Mouse (Mus musculus) fat pad, adult 2 months (tissue): Measurements from ENCODE around the gene Olfr693.
"Not testable (repeated sequence)": the region's sequence is repeated elsewhere in the genome, so short reads cannot be mapped to it uniquely, and the experiment has no call there.

Experiments
- DNase-seq: peaks from one replicate; pipeline ENCODE4 v3.0.0-alpha.2; 2011; ENCODE audit warnings: low read depth, low spot score; ENCODE audit errors: extremely low read depth

Olfr693 gene

DNA sequence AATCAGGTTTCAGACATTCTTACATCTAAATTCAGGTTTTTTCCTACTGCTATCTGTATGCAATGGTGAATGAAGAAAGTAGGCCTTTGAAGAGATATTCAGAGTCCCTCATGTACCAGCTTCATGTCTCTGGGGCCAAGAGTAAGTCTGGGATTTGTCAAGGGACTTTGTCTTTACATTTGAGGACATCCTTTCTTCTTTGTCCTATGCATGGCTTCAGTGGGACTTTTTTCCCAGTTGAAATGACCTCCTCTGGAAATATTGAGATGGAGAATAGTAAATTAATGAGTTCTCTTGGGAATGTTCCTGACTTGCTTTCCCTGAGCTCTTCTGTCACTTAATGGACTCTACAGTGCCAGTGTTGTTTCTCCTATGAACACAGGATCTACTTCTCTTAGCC is at the start of gene Olfr693:
Olfr693 (minus strand) TSS at position 101 of the 400 bp plus-strand sequence.
- no peak for DNase-seq

DNA sequence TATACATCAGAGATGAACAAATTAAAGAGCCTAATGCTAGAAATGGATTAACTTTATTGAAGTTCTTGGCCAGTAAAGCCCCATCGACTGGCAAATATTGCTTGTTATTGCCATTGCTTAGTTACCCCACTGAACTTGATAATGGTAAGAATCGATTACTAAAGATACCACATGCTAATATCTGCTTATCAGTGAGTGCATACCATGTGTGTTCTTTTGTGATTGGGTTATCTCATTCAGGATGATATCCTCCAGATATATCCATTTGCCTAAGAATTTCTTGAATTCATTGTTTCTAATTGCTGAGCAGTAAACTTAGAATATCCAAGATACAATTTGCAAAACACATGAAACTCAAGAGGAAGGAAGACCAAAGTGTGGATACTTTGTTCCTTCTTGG is 45.3 kb upstream of the Olfr693 start:
- not testable (repeated sequence) for DNase-seq

DNA sequence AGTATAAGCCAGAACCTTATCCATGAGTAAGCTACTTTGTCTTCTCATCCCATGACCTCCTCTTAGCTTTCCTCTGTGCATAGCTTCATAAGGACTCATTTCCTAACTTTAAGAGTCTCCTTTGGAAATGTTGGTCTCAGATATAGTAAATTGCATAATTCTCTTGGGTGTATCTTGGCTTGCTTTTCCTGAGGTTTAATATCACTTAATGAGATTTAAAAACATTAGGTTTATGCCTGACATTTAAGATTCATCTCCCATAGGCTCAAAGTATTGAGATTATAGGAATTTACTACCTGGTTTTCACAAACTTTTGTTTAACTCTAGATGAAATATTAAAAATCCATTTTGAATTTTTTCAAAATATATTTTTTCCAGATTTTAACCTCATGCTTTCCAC is 35.9 kb upstream of the Olfr693 start, which contains the start of gene Olfr695:
Olfr695 (minus strand) TSS at position 101 of the 400 bp plus-strand sequence.
- DNase-seq, result no peak

DNA sequence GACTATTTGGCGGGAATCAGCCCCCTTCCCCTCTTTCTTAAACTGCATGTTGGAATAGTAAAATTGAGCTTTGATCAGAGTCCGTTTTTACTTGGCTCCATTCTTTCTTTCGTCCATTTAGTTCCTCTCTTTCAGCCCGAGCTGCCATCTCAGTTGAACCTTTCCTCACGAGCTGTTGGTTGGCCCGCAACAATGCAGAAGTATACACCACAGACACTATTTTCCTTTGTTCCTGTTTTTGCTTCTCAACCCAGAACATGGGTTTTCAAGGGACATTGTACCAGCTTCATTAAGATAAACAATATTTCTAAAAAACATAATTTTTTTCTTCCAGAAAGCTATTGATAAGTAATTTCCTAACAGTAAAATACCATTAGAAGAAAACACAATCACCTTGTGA is 31.1 kb upstream of the Olfr693 start:
- DNase-seq, result no peak

DNA sequence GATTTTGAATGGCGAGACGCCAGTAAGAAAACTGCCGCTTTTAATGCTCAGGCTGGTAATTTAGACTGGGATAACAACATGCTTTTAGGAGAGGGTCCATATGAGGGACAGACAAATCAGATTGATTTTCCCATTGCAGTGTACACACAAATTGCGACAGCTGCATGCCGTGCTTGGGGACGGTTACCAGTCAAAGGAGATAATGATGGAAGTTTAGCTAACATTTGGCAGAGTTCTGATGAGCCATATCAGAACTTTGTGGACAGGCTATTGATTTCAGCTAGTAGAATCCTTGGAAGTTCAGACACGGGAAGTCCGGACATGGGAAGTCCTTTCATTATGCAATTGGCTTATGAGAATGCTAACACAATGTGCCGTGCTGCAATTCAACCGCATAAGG is 27.3 kb upstream of the Olfr693 start:
- DNase-seq, result not testable (repeated sequence)

DNA sequence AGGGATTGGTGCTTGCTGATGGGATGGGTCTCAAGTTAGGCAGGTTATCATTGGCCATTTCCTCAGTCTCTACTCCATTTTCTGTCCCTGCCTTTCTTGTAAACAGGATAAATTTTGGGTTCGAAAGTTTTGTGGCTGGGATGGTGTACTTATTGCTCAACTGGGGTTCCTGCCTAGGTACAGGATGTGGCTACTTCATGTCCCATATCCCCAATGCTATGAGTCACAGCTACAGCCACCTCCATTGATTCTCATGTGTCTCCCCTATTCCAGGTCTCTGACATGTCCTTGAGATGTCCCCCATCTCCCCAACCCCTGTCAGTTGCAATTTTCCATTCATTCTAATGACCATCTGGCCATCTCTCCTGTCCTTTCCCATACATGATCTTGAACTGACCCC is 16.5 kb upstream of the Olfr693 start:
- DNase-seq, result no peak

DNA sequence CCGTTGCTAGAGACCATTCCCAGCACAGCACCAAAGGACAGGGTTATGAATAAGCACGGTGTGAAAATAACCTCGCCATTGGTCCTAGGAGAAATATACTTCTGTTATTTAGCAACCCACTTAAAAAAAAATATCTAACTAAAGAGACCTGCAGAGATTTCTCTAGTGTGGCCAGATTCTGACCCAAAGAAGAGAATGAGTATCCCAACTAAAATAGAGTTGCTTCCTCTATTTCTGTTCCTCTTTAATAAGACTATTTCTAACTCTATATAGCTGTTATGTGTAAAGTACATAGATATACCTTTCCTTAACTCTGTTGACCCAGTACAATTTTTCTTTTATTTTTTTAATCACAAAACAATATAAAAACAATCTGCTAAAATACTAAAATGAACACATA is 12.6 kb upstream of the Olfr693 start:
- DNase-seq, result no peak

DNA sequence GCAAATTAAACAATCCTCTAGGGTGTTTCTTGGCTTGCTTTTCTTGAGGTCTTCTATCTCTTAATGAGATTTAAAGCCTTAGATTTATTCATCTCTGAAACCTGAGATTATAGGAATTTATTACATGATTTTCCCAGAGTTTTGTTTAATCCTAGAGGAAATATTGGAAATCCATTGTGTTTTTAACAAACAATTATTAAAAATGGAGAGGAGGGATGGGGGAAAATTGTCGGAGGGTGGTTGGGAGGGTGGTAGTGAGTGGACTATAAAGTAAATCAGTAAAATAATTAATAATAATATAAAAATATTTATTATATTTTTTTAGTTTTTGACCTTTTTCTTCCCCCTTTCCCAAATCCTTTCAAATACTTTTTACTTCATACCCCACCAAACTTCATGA is 11.3 kb upstream of the Olfr693 start, which contains the start of gene Olfr694:
Olfr694 (minus strand) TSS at position 101 of the 400 bp plus-strand sequence.
- DNase-seq, result no peak

DNA sequence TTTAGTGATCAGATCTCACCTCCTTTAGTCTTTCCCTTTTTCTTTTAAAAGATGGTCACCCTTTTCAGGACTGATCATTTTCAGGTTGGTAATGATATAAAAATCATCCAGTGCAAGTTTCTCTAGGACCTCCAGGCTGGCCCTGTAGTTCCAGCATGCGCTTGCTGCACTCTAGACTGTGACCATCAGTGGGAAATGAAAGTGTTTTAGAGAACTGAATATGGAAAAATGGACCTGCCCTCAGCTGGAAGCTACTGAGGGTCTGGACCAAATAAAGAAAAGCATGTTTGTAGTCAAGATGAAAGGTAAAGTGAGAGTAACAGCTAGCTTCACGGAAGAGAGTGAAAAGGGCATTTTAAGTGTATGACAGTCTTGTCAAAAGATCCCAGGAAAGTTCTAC is 5.0 kb upstream of the Olfr693 start:
- no peak for DNase-seq

DNA sequence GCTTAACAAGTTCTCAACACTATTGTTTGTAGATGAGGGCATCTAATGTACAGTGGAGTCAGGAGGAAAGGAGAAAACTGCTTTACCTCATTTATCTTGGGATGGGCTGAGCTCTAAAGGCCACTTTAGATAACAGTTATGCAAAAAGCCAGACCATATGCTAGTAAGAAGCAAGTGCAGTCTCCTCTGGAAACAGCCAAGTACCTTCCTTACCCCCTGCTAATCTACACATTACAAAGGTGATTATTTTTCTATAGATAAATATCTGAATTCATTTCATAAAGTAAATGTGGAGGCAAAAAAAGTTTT is 28.1 kb downstream of the Olfr693 start:
- no peak for DNase-seq

DNA sequence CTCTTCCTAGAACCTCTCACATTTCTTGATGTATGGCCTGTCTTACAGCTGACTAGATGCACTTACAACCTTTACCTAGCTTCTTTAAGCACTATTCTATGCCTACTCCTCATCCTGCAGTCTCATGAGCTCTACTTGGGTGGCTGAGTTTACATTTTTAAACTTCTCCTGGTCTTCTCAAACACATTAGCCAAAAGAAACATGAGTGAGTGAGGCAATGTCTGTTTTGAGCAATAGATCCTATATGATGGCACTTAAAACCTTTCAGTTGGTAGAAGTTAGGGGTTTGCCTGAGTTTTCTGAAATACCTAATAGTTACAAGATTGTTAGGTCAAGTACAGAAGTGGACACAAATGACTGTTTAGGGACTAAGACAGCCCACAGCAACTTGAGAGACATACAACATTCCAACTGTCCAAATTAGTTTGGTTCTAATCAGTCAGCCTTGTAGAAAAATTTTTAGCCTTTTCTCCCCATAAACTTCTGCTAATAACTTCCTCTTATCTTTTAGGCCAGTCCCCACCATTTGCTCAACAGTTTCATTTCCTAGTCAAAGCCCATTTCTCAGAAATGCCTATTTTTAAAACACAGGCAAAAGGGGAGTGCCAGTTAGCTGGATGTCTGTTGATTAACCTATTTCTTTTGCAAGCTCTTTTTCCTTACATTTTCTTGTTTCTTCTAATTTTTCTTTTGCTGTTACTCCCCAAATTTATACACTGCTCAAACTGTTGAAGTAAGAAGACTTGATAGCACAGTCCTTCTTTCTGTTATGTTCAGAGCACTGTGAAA is 28.6 kb downstream of the Olfr693 start:
- DNase-seq, result no peak

DNA sequence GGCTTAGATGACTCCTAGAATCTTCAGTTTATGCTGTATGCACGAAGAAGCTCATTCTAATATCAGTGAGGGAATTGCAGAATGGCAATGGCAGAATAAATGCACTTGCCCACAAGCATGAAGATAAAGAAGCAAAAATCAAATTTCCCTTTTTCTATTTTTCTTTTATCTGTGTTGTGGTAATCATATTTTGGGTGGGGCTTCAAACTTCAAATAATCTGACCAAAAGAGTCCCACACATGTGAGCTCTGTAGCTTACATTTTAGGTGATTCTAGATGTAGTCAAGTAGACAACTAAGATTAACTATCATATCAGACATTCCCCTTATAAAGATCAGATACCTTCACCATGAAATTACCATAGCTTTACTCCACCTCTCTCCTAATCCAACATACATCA is 30.6 kb downstream of the Olfr693 start:
- no peak for DNase-seq

DNA sequence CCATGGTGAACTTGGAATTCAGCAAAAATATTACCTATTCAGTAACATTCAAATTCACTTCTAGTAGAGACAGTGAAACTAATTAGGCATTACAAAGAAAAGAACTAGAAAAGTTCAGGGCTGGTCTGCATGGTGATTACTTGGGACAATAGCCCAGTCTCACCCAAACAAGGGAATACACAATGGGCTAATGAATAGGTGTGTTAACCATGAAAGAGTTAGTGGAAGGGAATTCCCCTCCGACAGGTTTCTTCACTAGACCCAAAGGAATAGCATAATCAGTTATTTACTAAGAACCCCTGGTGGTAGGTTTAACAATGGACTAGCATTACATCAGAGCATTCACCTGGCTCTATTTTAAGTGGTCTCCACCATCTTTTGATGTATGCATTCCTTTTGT is 35.1 kb downstream of the Olfr693 start:
- DNase-seq, result no peak

DNA sequence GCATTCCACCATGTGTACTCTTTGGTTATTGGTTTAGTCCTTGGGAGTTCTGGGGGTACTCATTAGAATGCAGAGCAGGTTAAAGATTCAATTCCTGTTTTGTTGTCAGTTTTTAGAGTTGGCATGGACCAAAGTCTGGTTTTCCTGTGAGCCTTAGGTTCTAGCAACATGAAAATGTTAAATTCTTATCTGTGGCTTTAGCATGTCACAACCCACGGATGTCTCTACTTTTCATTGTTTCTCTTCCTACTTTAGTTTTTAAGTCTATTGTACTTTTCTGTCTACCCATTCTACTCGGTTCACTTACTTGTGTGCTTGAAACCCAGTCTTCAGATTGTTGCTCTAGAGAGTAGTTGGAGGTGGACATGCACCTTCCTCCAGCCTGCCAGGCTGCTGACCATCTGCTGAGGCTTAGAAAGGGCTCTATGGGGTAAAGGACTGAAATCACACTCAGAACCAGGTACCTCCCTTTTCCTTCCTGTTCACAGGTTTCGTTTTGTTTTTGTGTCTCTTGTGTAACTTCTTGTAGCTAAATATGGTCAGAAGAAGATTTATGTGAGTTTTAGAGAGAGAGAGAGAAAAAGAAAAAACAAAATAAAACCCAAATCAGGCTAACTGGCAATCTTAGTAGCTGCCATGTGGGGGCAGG is 36.0 kb downstream of the Olfr693 start:
- no peak for DNase-seq

DNA sequence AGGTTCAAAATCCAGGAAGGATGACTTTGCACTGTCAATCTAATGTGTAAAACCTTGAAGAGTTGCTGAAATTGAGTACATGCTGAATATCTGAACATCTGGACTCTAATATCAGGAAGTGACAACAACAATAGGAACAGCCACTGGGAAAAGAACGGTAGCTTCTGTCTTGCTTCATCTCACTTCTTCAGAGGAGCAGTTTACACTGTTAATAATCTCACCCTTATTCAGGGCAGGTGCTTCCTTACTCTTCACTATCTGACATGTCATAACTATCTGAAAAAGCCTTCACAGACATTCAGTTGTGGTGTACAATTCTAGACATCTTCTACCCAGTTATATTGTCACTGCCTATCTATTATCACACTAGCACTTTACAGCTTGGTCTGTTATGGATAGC is 39.5 kb downstream of the Olfr693 start:
- no peak for DNase-seq

DNA sequence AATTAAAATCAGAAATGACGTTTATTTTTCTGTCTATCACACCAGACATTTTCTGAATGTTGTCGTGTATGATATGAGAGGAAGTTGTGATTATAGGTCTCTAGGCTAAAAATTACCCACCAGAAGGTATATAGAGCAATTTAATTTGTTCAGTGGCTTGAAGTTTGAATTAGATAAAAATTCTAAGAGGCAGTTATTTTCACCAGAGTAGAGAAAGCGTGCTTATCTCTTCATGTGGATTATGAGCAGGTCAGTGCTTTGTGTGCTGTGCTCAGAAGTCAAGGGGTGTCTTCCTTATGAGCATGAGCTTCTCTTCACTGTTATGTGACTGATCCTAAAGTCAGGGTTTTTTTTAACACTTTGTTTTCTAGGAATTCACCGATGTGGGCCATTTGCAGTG is 44.8 kb downstream of the Olfr693 start:
- no peak for DNase-seq
